Mouse (Mus musculus): ENCODE measurements around the gene Bcl2l15. TPM values are rescaled to one million over a fixed set of nuclear protein-coding genes. Genes with fewer than 3 reads are reported as not detected.

Bcl2l15 gene
- total RNA-seq, 1 experiment: 1.4 TPM

DNA sequence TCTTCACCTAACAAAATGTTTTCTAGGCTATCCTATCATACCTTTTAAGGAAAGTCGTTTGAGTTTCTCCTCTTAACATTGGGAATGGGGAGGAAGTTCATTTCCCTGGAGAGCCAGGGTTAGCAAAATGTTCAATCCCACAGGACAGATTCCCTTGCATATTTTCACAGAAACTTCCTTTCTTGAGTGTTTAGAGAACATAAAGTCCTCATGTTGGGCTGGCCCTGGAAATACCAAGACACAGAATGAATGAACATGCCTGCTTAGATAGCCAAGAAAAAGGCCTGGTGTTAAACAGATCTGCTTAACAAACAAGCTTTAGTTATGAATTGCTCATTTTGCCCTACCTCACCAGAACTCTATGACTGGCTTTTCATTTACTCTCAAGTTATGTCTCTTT, 39.8 kb upstream of the Bcl2l15 start:
- no peaks in the 10 kb centered on the region for H3K36me3 ChIP-seq (ENCODE audit: control insufficient read depth, insufficient read depth, low read length, poor library complexity, severe bottlenecking)
- H3K9ac ChIP-seq (ENCODE audit: insufficient read depth, low read depth, low read length, poor library complexity, severe bottlenecking): no peak overlapping the region
- H3K4me3 ChIP-seq (ENCODE audit: insufficient read depth in 1 of 2, low read depth in 1 of 2, low read length in 2 of 2, poor library complexity in 1 of 2, severe bottlenecking in 1 of 2): no peak overlapping the region
- H3K27ac ChIP-seq (ENCODE audit: insufficient read depth, low read depth, low read length, poor library complexity, severe bottlenecking): no peak overlapping the region
- in situ Hi-C loops (cut with MboI; ENCODE audit: low sequenced_read_pairs in 2 of 2, unreplicated experiment in 2 of 2): no loop called here
- TF ChIP-seq CHD2 (IDR thresholded peaks at IDR 0.05; ENCODE audit: low read depth, low read length): no peak
- no peak for TF ChIP-seq ZC3H11A (IDR thresholded peaks at IDR 0.05; ENCODE audit: borderline replicate concordance, low read depth, low read length)
- no peak for TF ChIP-seq MAFK (IDR thresholded peaks at IDR 0.05; ENCODE audit: insufficient read depth, low read depth, low read length)
- no peaks in the 10 kb centered on the region for H3K9me3 ChIP-seq (ENCODE audit: control insufficient read depth, insufficient read depth, low read depth, low read length)
- peaks cover 2 to 6% of the 10 kb centered on the region in 2 experiments; a peak in 2 of 4 replicates for H3K4me1 ChIP-seq (ENCODE audit: control insufficient read depth in 2 of 2, insufficient read depth in 2 of 2, low read length in 2 of 2, poor library complexity in 1 of 2)
- no peak for DNase-seq (ENCODE audit: low read depth, low spot score)

DNA sequence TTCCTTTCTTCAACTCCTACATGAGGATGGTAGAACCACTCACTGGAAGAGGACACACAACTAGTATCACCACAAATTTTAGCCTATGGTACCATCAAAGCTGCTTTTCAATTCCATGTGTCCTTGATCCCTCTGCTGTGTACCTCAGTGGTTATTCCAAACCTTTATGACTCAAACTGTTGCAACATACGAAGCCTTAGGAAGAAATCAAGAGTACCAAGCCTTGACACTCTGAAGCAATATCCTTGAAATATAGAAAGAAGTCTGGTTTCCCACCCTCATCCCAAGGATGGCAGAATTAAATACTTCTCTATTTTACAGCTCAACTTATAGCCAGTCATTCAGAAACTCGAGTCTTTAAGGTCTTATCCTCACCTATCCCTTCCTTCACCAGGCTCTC, 36.0 kb upstream of the Bcl2l15 start:
- H3K27ac ChIP-seq (ENCODE audit: insufficient read depth, low read depth, low read length, poor library complexity, severe bottlenecking): no peak overlapping the region
- no peaks in the 10 kb centered on the region for H3K9me3 ChIP-seq (ENCODE audit: control insufficient read depth, insufficient read depth, low read depth, low read length)
- no peaks in the 10 kb centered on the region for H3K36me3 ChIP-seq (ENCODE audit: control insufficient read depth, insufficient read depth, low read length, poor library complexity, severe bottlenecking)
- no peak for TF ChIP-seq HCFC1 (IDR thresholded peaks at IDR 0.05; ENCODE audit: borderline replicate concordance, insufficient read depth, low read length)
- in situ Hi-C loops (cut with MboI; ENCODE audit: low sequenced_read_pairs in 2 of 2, unreplicated experiment in 2 of 2): no loop called here
- no peak overlapping the region for H3K9ac ChIP-seq (ENCODE audit: insufficient read depth, low read depth, low read length, poor library complexity, severe bottlenecking)
- H3K4me1 ChIP-seq (ENCODE audit: control insufficient read depth in 2 of 2, insufficient read depth in 2 of 2, low read length in 2 of 2, poor library complexity in 1 of 2): no peaks in the 10 kb centered on the region
- no peak for DNase-seq (ENCODE audit: low read depth, low spot score)
- H3K4me3 ChIP-seq (ENCODE audit: insufficient read depth in 1 of 2, low read depth in 1 of 2, low read length in 2 of 2, poor library complexity in 1 of 2, severe bottlenecking in 1 of 2): no peak overlapping the region

DNA sequence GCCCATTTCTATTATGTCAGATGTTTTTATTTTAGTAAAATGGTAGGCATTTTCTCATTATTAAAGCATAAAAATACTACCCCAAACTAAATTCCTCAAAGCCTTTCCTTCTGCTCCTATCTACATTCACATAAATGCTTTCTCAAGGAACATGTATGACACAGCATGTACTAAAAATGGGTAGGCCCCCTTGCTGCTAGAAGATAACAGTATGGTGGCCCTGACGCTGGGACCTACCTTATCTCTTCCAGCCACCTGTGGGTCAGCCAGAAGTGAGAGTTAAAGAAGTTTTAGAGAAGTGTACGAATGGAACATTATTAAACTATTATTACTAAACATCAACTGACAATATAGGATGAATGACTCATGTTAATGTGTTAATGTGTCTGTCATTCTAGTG, 32.9 kb upstream of the Bcl2l15 start:
- no peak overlapping the region for H3K27ac ChIP-seq (ENCODE audit: insufficient read depth, low read depth, low read length, poor library complexity, severe bottlenecking)

DNA sequence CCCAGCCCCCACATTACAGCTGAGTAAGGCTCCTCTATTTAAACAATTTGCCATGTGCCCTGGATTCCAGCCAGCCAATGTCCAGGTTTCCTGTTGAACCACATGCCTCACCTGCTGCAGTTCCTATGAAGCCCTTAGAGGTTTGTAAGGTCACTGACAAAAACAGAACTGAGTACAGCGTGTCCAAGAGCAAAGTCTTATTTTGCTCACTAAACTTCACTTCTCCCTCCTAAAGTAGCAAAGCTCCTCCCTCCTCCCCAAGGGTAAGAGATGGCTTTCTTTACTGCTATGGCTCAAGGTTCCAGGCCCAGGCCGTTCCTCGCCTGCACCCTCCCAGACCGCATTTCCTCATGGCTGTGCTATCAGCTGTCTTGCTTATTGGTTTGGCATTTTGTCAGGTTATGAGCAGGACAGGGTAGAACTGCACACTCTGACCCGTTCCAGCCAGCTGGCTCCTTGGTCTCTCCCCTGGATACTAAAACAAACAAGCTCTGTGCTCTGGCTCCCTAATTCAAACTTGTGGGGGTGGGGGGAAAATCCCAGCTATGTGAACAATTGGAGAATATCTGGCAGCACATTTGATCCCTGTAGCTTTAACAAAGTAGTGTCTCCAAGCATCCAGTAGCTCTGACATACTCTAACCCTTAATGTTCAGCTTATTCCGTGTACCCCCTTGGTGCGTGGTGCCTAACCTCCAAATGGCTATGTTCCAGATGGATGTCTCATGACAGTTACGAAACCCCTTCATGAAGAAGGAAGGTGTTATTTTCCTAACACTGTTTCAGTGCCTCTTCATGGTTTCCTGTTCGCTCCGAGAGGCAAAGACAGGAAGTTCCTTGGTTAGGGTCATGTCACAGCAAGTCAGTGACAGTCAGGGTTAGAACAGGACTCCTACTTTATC, 30.5 kb upstream of the Bcl2l15 start:
- TF ChIP-seq ZC3H11A (IDR thresholded peaks at IDR 0.05; ENCODE audit: borderline replicate concordance, low read depth, low read length) (no peak), CHD2 (IDR thresholded peaks at IDR 0.05; ENCODE audit: low read depth, low read length) (no peak), HCFC1 (IDR thresholded peaks at IDR 0.05; ENCODE audit: borderline replicate concordance, insufficient read depth, low read length) (no peak), ZNF384 (IDR thresholded peaks at IDR 0.05; ENCODE audit: low read depth, low read length) (no peak), MAFK (IDR thresholded peaks at IDR 0.05; ENCODE audit: insufficient read depth, low read depth, low read length) (no peak)
- DNase-seq (ENCODE audit: low read depth, low spot score): no peak
- H3K4me1 ChIP-seq (ENCODE audit: control insufficient read depth in 2 of 2, insufficient read depth in 2 of 2, low read length in 2 of 2, poor library complexity in 1 of 2): no peaks in the 10 kb centered on the region
- H3K4me3 ChIP-seq (ENCODE audit: insufficient read depth in 1 of 2, low read depth in 1 of 2, low read length in 2 of 2, poor library complexity in 1 of 2, severe bottlenecking in 1 of 2): no peak overlapping the region
- H3K9ac ChIP-seq (ENCODE audit: insufficient read depth, low read depth, low read length, poor library complexity, severe bottlenecking): no peak overlapping the region
- H3K27ac ChIP-seq (ENCODE audit: insufficient read depth, low read depth, low read length, poor library complexity, severe bottlenecking): no peak overlapping the region
- no peaks in the 10 kb centered on the region for H3K9me3 ChIP-seq (ENCODE audit: control insufficient read depth, insufficient read depth, low read depth, low read length)
- in situ Hi-C loops (cut with MboI; ENCODE audit: low sequenced_read_pairs in 2 of 2, unreplicated experiment in 2 of 2): no loop called here
- H3K36me3 ChIP-seq (ENCODE audit: control insufficient read depth, insufficient read depth, low read length, poor library complexity, severe bottlenecking): peaks cover 9% of the 10 kb centered on the region

More for the DNA sequence above, 32.9 kb upstream of the Bcl2l15 start:
- Histone ChIP-seq H3K9ac (ENCODE audit: insufficient read depth, low read depth, low read length, poor library complexity, severe bottlenecking) (no peak overlapping the region), H3K4me3 (ENCODE audit: insufficient read depth in 1 of 2, low read depth in 1 of 2, low read length in 2 of 2, poor library complexity in 1 of 2, severe bottlenecking in 1 of 2) (no peak overlapping the region), H3K36me3 (ENCODE audit: control insufficient read depth, insufficient read depth, low read length, poor library complexity, severe bottlenecking) (peaks cover 9% of the 10 kb centered on the region), H3K4me1 (ENCODE audit: control insufficient read depth in 2 of 2, insufficient read depth in 2 of 2, low read length in 2 of 2, poor library complexity in 1 of 2) (no peaks in the 10 kb centered on the region), H3K9me3 (ENCODE audit: control insufficient read depth, insufficient read depth, low read depth, low read length) (no peaks in the 10 kb centered on the region)
- in situ Hi-C loops (cut with MboI; ENCODE audit: low sequenced_read_pairs in 2 of 2, unreplicated experiment in 2 of 2): no loop called here
- DNase-seq (ENCODE audit: low read depth, low spot score): no peak
- TF ChIP-seq HCFC1 (IDR thresholded peaks at IDR 0.05; ENCODE audit: borderline replicate concordance, insufficient read depth, low read length): no peak
- TF ChIP-seq MAFK (IDR thresholded peaks at IDR 0.05; ENCODE audit: insufficient read depth, low read depth, low read length): no peak
- no peak for TF ChIP-seq ZC3H11A (IDR thresholded peaks at IDR 0.05; ENCODE audit: borderline replicate concordance, low read depth, low read length)
- TF ChIP-seq CHD2 (IDR thresholded peaks at IDR 0.05; ENCODE audit: low read depth, low read length): no peak
- no peak for TF ChIP-seq ZNF384 (IDR thresholded peaks at IDR 0.05; ENCODE audit: low read depth, low read length)

DNA sequence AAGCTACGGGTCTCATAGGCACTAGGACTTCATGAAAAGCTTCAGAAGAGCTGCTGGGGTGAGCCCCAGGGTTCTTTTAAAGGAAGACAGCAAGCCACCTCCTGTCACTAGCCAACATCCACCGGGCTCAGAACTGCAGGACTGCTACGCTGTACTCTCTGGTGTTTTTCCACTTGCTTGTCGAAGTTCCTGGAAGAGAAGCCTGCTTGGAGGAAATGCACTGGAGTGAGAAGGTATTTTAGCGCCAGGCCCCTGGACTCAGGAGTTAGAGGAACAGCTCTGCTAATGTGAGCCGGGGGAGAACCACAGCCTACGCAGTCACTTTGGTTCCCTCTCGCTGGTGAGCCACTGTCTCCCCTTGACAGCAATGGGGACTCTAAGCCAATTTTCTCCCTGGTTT, 29.5 kb upstream of the Bcl2l15 start:
- Histone ChIP-seq H3K9ac (ENCODE audit: insufficient read depth, low read depth, low read length, poor library complexity, severe bottlenecking) (no peak overlapping the region), H3K27ac (ENCODE audit: insufficient read depth, low read depth, low read length, poor library complexity, severe bottlenecking) (no peak overlapping the region), H3K4me1 (ENCODE audit: control insufficient read depth in 2 of 2, insufficient read depth in 2 of 2, low read length in 2 of 2, poor library complexity in 1 of 2) (no peaks in the 10 kb centered on the region), H3K4me3 (ENCODE audit: insufficient read depth in 1 of 2, low read depth in 1 of 2, low read length in 2 of 2, poor library complexity in 1 of 2, severe bottlenecking in 1 of 2) (no peak overlapping the region), H3K36me3 (ENCODE audit: control insufficient read depth, insufficient read depth, low read length, poor library complexity, severe bottlenecking) (peaks cover 9% of the 10 kb centered on the region), H3K9me3 (ENCODE audit: control insufficient read depth, insufficient read depth, low read depth, low read length) (no peaks in the 10 kb centered on the region)
- TF ChIP-seq MAFK (IDR thresholded peaks at IDR 0.05; ENCODE audit: insufficient read depth, low read depth, low read length) (no peak), HCFC1 (IDR thresholded peaks at IDR 0.05; ENCODE audit: borderline replicate concordance, insufficient read depth, low read length) (no peak), ZC3H11A (IDR thresholded peaks at IDR 0.05; ENCODE audit: borderline replicate concordance, low read depth, low read length) (no peak), CHD2 (IDR thresholded peaks at IDR 0.05; ENCODE audit: low read depth, low read length) (no peak), ZNF384 (IDR thresholded peaks at IDR 0.05; ENCODE audit: low read depth, low read length) (no peak)
- in situ Hi-C loops (cut with MboI; ENCODE audit: low sequenced_read_pairs in 2 of 2, unreplicated experiment in 2 of 2): no loop called here
- no peak for DNase-seq (ENCODE audit: low read depth, low spot score)
